Mouse (Mus musculus): ENCODE results near the gene Plch2. TPM values are rescaled to one million over a fixed set of nuclear protein-coding genes. Genes with fewer than 3 reads are reported as not detected.

Gene Plch2
- polyA plus RNA-seq, 1 experiment from 2014 or later = 0.30 TPM

- Histone ChIP-seq H3K4me2 (no peak overlapping the region), H3K4me3 (ENCODE audit: low read depth, low read length) (no peak overlapping the region), H3K4me1 (ENCODE audit: control insufficient read depth, insufficient read depth, low read length) (peaks cover 6% of the 10 kb centered on the region), H3K36me3 (ENCODE audit: control insufficient read depth, insufficient read depth, low read length) (peaks cover 16% of the 10 kb centered on the region), H3K9me3 (replicated peaks; ENCODE audit: control insufficient read depth, low read length) (no peaks in the 10 kb centered on the region), H3K27ac (ENCODE audit: low read depth, low read length) (no peak overlapping the region), H3K27me3 (ENCODE audit: control insufficient read depth, insufficient read depth, low read length) (peaks cover 29% of the 10 kb centered on the region), H3K9ac (ENCODE audit: low read depth, low read length) (0 out of 2 replicates have a peak overlapping the region, but pooled peaks have one; percentile 3)
- 22% methylated on average over 23 of the region's 24 CpGs for WGBS (ENCODE audit: insufficient replicate concordance)
- no peak for ATAC-seq (replicated peaks; ENCODE audit: insufficient number of reproducible peaks, low FRiP score, low TSS enrichment)
These were observed 72.8 kb downstream of the Plch2 start for GRCm38 (mm10) chr4:154983767-154984166.

DNA sequence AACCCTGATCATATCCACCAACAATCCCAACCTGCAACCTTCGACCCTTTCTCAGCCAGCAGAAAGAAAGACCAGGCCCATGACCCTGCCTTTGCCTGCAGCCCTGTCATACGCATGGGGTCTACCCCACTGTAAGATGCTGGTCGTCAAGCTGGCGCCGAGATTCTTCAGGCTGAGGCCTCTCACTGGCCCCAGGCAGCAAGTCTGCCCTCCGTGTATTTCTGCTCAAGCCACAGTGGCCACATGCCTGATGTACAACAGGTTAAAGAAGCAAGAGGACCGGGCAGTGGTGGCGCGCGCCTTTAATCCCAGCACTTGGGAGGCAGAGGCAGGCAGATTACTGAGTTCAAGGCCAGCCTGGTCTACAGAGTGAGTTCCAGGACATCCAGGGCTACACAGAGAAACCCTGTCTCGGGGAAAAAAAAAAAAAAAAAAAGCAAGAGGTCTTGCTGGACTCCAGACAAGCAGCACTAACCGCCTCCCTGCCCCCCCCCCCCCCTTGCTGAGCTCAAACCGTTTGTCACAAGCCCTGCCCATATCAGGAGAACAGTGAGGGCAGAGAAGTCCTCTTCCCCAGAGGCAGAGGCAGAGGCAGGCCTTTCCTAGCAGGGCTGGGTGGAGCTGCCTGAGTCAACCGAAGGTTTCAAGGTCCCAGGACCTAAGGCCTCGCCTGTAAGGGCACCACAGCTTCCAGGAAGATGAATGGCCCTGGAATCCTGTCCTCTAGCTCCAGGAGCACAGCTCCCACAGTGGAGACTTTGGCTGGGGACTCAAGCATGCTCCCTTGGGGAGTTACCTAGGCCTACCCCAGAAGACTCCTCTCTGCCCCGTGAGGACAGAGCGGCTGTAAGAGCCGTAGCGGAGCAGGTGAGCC, 74.1 kb downstream of the Plch2 start:
- WGBS (ENCODE audit: insufficient replicate concordance) = 71% methylated on average over 18 of the region's 19 CpGs
- H3K4me1 ChIP-seq (ENCODE audit: control insufficient read depth, insufficient read depth, low read length) = peaks cover 6% of the 10 kb centered on the region
- no peak overlapping the region for H3K4me3 ChIP-seq (ENCODE audit: low read depth, low read length)
- no peaks in the 10 kb centered on the region for H3K9me3 ChIP-seq (replicated peaks; ENCODE audit: control insufficient read depth, low read length)
- H3K9ac ChIP-seq (ENCODE audit: low read depth, low read length) = no peak overlapping the region
- H3K36me3 ChIP-seq (ENCODE audit: control insufficient read depth, insufficient read depth, low read length) = peaks cover 27% of the 10 kb centered on the region
- H3K27ac ChIP-seq (ENCODE audit: low read depth, low read length) = no peak overlapping the region
- ATAC-seq (replicated peaks; ENCODE audit: insufficient number of reproducible peaks, low FRiP score, low TSS enrichment) = no peak
- H3K4me2 ChIP-seq = no peak overlapping the region
- H3K27me3 ChIP-seq (ENCODE audit: control insufficient read depth, insufficient read depth, low read length) = peaks cover 27% of the 10 kb centered on the region

GRCm38 (mm10) chr4:154981530-154981929, 75.1 kb downstream of the Plch2 start:
- no peak for ATAC-seq (replicated peaks; ENCODE audit: insufficient number of reproducible peaks, low FRiP score, low TSS enrichment)
- no peak overlapping the region; the same call in 1 of the 2 replicates for H3K4me2 ChIP-seq
- peaks cover 24% of the 10 kb centered on the region for H3K27me3 ChIP-seq (ENCODE audit: control insufficient read depth, insufficient read depth, low read length)
- WGBS (ENCODE audit: insufficient replicate concordance) = 37% methylated on average over 7 of the region's 7 CpGs
- H3K27ac ChIP-seq (ENCODE audit: low read depth, low read length) = no peak overlapping the region
- H3K4me1 ChIP-seq (ENCODE audit: control insufficient read depth, insufficient read depth, low read length) = peaks cover 6% of the 10 kb centered on the region
- no peak overlapping the region for H3K9ac ChIP-seq (ENCODE audit: low read depth, low read length)
- H3K36me3 ChIP-seq (ENCODE audit: control insufficient read depth, insufficient read depth, low read length) = peaks cover 36% of the 10 kb centered on the region
- H3K9me3 ChIP-seq (replicated peaks; ENCODE audit: control insufficient read depth, low read length) = no peaks in the 10 kb centered on the region
- H3K4me3 ChIP-seq (ENCODE audit: low read depth, low read length) = no peak overlapping the region

GRCm38 (mm10) chr4:154981076-154981475, 75.5 kb downstream of the Plch2 start:
- H3K36me3 ChIP-seq (ENCODE audit: control insufficient read depth, insufficient read depth, low read length) = peaks cover 41% of the 10 kb centered on the region
- H3K27me3 ChIP-seq (ENCODE audit: control insufficient read depth, insufficient read depth, low read length) = peaks cover 20% of the 10 kb centered on the region
- H3K9ac ChIP-seq (ENCODE audit: low read depth, low read length) = no peak overlapping the region
- H3K4me2 ChIP-seq = no peak overlapping the region
- no peak overlapping the region for H3K27ac ChIP-seq (ENCODE audit: low read depth, low read length)
- 85% methylated on average over 6 of the region's 6 CpGs for WGBS (ENCODE audit: insufficient replicate concordance)
- peaks cover 3% of the 10 kb centered on the region for H3K4me1 ChIP-seq (ENCODE audit: control insufficient read depth, insufficient read depth, low read length)
- H3K4me3 ChIP-seq (ENCODE audit: low read depth, low read length) = no peak overlapping the region
- no peak for ATAC-seq (replicated peaks; ENCODE audit: insufficient number of reproducible peaks, low FRiP score, low TSS enrichment)
- H3K9me3 ChIP-seq (replicated peaks; ENCODE audit: control insufficient read depth, low read length) = no peaks in the 10 kb centered on the region

GRCm38 (mm10) chr4:154980110-154980509, 76.5 kb downstream of the Plch2 start:
- H3K27me3 ChIP-seq (ENCODE audit: control insufficient read depth, insufficient read depth, low read length) = peaks cover 20% of the 10 kb centered on the region
- ATAC-seq (replicated peaks; ENCODE audit: insufficient number of reproducible peaks, low FRiP score, low TSS enrichment) = no peak
- 91% methylated on average over 4 of the region's 4 CpGs for WGBS (ENCODE audit: insufficient replicate concordance)
- peaks cover 3% of the 10 kb centered on the region for H3K4me1 ChIP-seq (ENCODE audit: control insufficient read depth, insufficient read depth, low read length)
- H3K4me2 ChIP-seq = no peak overlapping the region
- peaks cover 47% of the 10 kb centered on the region for H3K36me3 ChIP-seq (ENCODE audit: control insufficient read depth, insufficient read depth, low read length)
- H3K4me3 ChIP-seq (ENCODE audit: low read depth, low read length) = no peak overlapping the region
- no peak overlapping the region for H3K27ac ChIP-seq (ENCODE audit: low read depth, low read length)
- H3K9me3 ChIP-seq (replicated peaks; ENCODE audit: control insufficient read depth, low read length) = no peaks in the 10 kb centered on the region
- no peak overlapping the region for H3K9ac ChIP-seq (ENCODE audit: low read depth, low read length)

GRCm38 (mm10) chr4:154974163-154974611, 82.4 kb downstream of the Plch2 start:
- no peak overlapping the region for H3K9ac ChIP-seq (ENCODE audit: low read depth, low read length)
- 86% methylated on average over 11 of the region's 11 CpGs for WGBS (ENCODE audit: insufficient replicate concordance)
- H3K4me2 ChIP-seq = no peak overlapping the region
- H3K27me3 ChIP-seq (ENCODE audit: control insufficient read depth, insufficient read depth, low read length) = no peaks in the 10 kb centered on the region
- H3K27ac ChIP-seq (ENCODE audit: low read depth, low read length) = no peak overlapping the region
- peaks cover 84% of the 10 kb centered on the region for H3K36me3 ChIP-seq (ENCODE audit: control insufficient read depth, insufficient read depth, low read length)
- ATAC-seq (replicated peaks; ENCODE audit: insufficient number of reproducible peaks, low FRiP score, low TSS enrichment) = no peak
- no peaks in the 10 kb centered on the region for H3K4me1 ChIP-seq (ENCODE audit: control insufficient read depth, insufficient read depth, low read length)
- H3K4me3 ChIP-seq (ENCODE audit: low read depth, low read length) = no peak overlapping the region
- no peaks in the 10 kb centered on the region for H3K9me3 ChIP-seq (replicated peaks; ENCODE audit: control insufficient read depth, low read length)

DNA sequence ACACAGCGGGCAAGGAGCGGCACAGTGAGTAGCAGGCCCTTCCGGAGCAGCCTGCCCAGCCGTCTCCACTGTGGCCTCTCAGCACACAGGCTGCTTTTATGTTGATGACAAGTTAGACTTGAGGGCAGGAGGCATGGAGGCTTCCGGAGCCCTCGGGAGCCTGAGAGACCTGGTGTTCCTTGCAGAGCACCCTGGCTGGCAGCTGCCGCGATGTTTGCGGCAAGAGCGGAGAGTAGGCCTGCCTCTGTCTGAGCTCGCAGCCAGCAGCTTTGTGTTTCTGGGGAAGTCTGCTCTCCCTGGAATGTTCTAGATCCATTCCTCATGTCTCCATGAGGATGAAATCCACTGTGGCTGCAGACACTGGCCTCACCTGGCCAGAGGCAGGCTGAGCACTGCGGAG, 84.0 kb downstream of the Plch2 start:
- no peak overlapping the region for H3K4me3 ChIP-seq (ENCODE audit: low read depth, low read length)
- H3K27me3 ChIP-seq (ENCODE audit: control insufficient read depth, insufficient read depth, low read length) = no peaks in the 10 kb centered on the region
- no peaks in the 10 kb centered on the region for H3K9me3 ChIP-seq (replicated peaks; ENCODE audit: control insufficient read depth, low read length)
- 95% methylated on average over 12 of the region's 12 CpGs for WGBS (ENCODE audit: insufficient replicate concordance)
- ATAC-seq (replicated peaks; ENCODE audit: insufficient number of reproducible peaks, low FRiP score, low TSS enrichment) = no peak
- no peak overlapping the region for H3K4me2 ChIP-seq
- H3K36me3 ChIP-seq (ENCODE audit: control insufficient read depth, insufficient read depth, low read length) = peaks cover 73% of the 10 kb centered on the region
- H3K9ac ChIP-seq (ENCODE audit: low read depth, low read length) = no peak overlapping the region
- H3K27ac ChIP-seq (ENCODE audit: low read depth, low read length) = no peak overlapping the region
- H3K4me1 ChIP-seq (ENCODE audit: control insufficient read depth, insufficient read depth, low read length) = peaks cover under 1% of the 10 kb centered on the region

- no peak overlapping the region for H3K27ac ChIP-seq (ENCODE audit: low read depth, low read length)
- H3K4me2 ChIP-seq = no peak overlapping the region
- H3K36me3 ChIP-seq (ENCODE audit: control insufficient read depth, insufficient read depth, low read length) = peaks cover 30% of the 10 kb centered on the region
- H3K9me3 ChIP-seq (replicated peaks; ENCODE audit: control insufficient read depth, low read length) = no peaks in the 10 kb centered on the region
- no peak overlapping the region for H3K4me3 ChIP-seq (ENCODE audit: low read depth, low read length)
- WGBS (ENCODE audit: insufficient replicate concordance) = 66% methylated on average over 5 of the region's 5 CpGs
- ATAC-seq (replicated peaks; ENCODE audit: insufficient number of reproducible peaks, low FRiP score, low TSS enrichment) = no peak
- H3K9ac ChIP-seq (ENCODE audit: low read depth, low read length) = no peak overlapping the region
- peaks cover 17% of the 10 kb centered on the region for H3K27me3 ChIP-seq (ENCODE audit: control insufficient read depth, insufficient read depth, low read length)
- peaks cover 35% of the 10 kb centered on the region for H3K4me1 ChIP-seq (ENCODE audit: control insufficient read depth, insufficient read depth, low read length)
These were observed 89.4 kb downstream of the Plch2 start for GRCm38 (mm10) chr4:154967173-154967572.

Data from heart, embryonic 11.5 days (tissue).